Mouse (Mus musculus) adrenal gland, postnatal 4 days (tissue): Measurements from ENCODE around the gene Mbnl3. TPM values are rescaled to one million over a fixed set of nuclear protein-coding genes. Genes with fewer than 3 reads are reported as not detected.

Experiments used
- microRNA-seq: library from miRNA; unstranded; fragments of <30 nt; microRNA quantifications from one replicate; pipeline ENCODE4 v1.2.0, GENCODE M21; 2021
- total RNA-seq, 2 experiments: library from RNA; stranded (reverse); gene quantifications; 2 replicates each; pipeline ENCODE4 v1.2.3; 2021

Mbnl3 gene
- total RNA-seq, 2 experiments from 2014 or later, result 12.5 to 14.2 TPM

Small RNA genes lying within 50 kb of the gene (microRNA-seq; reads per million reads assigned to microRNA genes)
- not detected for gene Gm23417

Other genes with a start within 250 kb of the Mbnl3 start
- gene Rap2c, start 188.5 kb downstream of the Mbnl3 start, total RNA-seq, result 10 to 100 TPM; 32.0 to 34.1 TPM